Mouse (Mus musculus) neural tube, embryonic 10.5 days (tissue): ENCODE data around the gene Vps13c.
A peak's percentile ranks its signal among the peaks of the same experiment; 100 is the strongest.

Experiments
- DNase-seq: peaks from one replicate; pipeline ENCODE4 v3.0.0-alpha.2; 2017; ENCODE audit warnings: low spot score; ENCODE audit errors: extremely low spot score

Vps13c gene

GRCm38 (mm10) chr9:68016255-68016954 is 176.2 kb downstream of the Vps13c start:
- peak; percentile 56 for DNase-seq

- DNase-seq: no peak
Measured at GRCm38 (mm10) chr9:68020776-68021365, 180.7 kb downstream of the Vps13c start.

- no peak for DNase-seq
Measured at GRCm38 (mm10) chr9:68022311-68023043, 182.3 kb downstream of the Vps13c start.

GRCm38 (mm10) chr9:68028631-68029030 is 188.4 kb downstream of the Vps13c start:
- DNase-seq: no peak

GRCm38 (mm10) chr9:68033771-68034170 is 193.6 kb downstream of the Vps13c start:
- DNase-seq: no peak
